Mouse (Mus musculus): ENCODE data around the gene Ubl7.
"Not testable (repeated sequence)": the region's sequence is repeated elsewhere in the genome, so short reads cannot be mapped to it uniquely, and the experiment has no call there.

Gene Ubl7

DNA sequence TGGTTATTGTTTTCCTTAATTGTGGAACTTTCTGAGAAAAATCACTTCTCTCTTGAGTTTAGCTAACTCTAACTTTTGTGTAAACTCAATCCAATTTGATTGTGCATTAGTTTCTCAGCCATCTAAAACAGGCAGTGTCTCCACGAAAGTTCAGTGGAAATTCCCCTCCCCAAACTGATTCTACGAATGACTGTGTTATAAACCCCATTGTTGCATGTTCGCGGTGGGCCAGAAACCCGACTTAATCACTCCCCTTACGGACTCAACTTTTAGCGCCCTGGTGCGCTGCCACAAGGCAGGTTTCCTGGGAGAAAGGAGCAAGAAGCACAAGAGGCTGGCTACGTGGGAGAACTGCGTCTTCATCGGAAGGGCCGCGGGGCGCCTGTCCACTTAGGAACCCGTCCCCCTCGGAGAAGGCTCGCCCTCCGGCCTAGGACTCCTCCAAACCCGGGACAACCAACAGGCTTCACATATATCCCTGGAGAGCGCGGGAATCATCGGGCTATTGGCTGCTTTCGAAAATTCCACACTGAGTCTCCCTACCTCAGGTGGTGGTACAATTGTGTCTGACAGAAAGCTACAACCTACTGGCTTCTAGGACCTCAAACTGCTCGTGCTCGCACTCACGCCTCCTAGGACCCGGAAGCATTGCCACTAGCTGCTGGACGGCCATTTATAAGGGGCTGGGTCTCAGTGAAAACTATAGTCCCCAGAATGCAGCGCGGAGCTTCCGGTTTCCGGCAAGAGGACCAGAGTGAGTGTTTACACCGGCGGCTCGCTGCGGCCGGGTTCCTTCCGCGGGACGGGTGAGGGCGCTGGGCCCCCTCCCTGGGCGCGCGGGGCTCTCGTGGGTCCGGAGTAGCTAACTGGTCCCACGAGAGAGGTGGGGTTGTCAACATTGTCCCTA, at the start of gene Ubl7:
Ubl7 (plus strand) TSS at position 726 of the 907 bp plus-strand sequence.
- DNase-seq (ENCODE audit: inconsistent ontology term) = peak; percentile 90

DNA sequence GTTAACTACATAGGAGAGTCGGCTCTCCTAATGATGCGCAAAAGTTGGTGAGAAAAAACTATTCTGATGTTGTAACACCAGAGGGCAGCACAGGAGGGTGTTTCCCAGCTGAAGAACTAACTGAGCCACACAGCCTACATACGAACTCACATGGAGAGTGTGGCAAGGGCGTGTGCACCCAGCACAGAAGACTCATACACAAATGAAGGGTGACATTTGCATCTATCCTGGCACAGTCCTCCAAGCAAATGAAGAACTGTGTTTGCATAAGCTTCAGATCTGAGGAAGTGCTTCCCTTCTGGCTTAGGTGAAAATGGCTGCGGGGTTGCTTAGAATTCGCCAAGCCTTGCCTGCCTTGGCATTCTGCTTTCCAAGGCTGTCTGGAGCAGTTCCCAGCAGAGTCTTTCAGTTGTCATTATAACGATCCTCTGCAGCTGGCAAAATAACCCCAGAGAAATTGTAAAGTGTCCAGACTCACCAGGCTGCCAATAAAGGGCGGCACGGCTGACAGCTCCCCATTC, 48.8 kb upstream of the Ubl7 start:
- peak; percentile 92 for DNase-seq (ENCODE audit: inconsistent ontology term)

DNA sequence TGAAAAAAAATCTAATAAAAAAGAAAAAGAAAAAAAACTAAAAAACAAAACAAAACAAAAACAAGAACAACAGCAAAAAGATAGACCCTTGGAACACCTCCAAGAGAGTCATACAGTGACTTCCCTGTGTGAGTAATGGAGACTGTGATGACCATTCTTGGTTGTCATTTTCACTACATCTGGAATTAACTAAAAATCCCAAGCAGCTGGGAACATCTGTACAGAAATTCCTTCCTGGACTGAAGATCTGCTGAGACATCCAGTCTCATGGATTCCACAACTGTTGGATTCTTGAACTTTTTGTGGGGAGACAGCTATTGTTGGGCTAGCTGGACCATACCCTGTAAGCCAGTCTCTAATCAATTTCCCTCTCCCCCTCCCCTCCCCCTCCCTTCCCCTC, 46.4 kb upstream of the Ubl7 start:
- DNase-seq (ENCODE audit: inconsistent ontology term) = no peak

DNA sequence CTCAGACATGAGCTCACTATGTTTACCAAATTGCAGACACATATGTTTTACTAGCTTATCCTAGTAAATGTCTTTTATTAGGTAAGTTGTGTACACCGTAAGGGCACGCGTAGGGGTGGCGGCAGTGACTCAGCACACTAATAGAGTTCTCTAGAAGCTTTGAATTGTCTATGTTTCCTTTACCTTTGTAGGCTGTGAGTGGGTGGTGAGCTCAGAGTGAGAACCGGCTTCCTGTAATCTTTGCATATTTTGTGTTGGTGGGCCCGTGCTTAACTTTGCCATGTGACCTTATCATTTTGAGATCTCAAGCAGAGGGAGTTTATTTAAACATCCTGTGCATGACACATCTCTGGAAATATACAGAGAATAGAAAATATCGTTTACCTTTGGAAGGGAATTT, 44.2 kb upstream of the Ubl7 start:
- DNase-seq (ENCODE audit: inconsistent ontology term) = no peak

DNA sequence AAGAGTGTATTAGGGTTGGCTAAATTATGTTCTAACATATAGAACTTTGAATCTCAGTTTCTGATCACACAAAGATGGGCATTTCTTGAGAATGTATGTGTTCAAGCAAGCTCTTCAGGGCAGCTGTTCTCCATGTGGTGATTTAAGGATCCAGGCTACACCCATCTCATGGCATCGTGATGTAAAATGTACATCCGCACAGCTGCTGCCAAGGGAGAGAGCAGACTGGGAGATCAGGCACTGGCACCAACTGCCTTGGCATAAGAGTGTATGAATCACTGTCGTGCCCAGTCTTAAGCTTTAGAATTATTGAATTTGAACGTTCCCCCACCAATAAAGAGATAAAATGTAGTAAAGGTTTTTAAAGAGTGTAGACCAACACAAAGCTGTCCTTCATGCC, 43.5 kb upstream of the Ubl7 start:
- no peak for DNase-seq (ENCODE audit: inconsistent ontology term)

DNA sequence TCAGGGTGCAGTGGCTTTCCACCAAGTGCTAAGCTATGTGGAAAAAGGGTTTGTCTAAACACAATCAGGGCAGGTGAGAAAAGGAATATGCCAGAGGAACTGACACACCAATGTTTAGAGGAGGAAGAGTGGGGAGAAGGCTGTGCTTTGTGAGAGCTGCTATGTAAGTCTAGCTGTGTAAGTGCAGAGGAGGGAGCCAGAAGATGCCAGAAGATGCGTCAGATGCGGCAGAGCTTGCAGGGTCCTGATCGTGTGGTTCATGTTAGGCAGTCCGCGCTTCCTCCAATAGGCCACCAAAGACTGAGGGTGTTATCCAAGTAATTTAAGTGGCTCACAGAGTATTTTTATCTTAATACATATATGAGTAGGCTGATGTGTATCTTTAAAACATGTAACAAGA, 42.9 kb upstream of the Ubl7 start:
- DNase-seq (ENCODE audit: inconsistent ontology term) = no peak

DNA sequence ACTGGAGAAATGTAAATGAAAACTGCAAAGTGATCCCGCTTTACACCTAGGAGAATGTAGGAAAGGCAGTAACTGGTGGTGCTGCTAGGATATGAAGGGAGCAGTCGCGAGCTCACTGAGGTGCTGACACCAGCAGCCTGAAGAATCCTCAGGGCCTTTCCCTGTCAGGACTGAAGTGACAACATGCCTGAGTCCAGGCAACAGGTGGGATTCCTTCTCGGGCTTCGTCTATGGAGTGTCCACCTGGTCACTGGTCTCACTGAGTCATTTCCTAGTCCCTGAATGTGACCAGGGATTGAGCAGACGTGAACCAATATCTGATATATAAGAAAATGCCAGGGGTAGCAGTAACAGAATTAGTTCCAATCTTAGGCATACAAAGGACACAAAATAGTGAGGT, 42.0 kb upstream of the Ubl7 start:
- DNase-seq (ENCODE audit: inconsistent ontology term) = no peak

DNA sequence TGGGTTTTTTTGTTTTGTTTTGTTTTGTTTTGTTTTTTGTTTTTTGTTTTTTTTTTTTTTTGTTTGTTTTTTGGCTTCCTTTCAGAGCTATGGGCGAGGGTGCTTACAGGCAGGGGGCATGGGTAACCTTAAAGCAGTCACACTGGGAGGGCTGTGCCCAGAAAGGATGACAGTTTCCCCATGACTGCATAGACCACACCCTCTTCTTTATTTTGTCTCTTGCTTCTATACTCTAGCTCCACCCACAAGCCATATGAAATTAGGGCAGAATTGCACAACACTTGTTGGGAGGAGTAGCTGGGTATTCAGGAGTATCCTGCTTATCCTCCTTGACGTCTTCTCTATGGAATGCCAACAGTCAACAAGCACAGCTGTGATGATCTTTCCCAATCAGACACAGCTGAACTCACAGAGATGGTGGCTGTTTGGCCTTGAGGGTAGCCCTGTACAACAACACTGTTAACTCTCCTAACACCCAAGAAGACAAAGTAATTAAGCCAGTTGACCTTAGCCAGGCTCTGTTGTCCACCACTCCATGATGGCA, 40.4 kb upstream of the Ubl7 start:
- peak; percentile 26 for DNase-seq (ENCODE audit: inconsistent ontology term)

DNA sequence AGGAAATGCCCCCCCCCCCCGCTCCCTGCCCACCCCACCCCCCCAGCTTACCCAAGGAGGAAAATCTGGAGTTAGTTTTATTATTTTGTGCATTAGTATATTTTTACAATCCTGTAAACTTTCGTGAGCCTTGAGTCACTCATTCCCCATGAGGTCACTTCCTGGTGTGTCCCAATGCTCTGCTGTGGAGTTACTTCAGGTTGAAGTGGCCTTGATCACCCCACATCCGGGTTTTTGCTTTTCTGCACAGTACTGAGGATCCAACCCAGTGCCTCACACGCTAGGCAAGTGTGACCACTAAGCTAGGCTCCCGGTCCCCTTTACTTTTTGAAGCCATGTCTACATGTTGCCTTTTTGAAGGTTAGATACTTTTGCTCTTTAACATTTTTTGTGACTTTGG, 36.6 kb upstream of the Ubl7 start:
- DNase-seq (ENCODE audit: inconsistent ontology term) = no peak

DNA sequence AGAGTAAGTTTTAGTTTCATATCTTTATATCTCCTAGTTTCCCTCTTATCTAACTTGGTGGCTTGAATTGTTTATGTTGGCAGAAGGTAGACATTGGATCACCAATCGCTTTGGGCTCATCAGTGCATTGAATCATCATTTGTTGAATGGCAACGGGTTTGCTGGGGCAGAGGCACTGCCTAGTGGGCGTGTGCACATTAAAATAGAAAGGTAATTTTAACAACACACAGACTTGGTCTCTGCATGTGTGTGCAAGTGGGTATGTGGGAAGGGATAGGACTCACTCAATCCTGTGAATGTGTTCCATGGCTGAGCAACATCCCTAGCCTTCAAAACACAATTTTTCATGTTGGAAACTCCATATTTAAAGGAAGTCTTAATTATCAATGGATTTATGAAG, 35.8 kb upstream of the Ubl7 start:
- DNase-seq (ENCODE audit: inconsistent ontology term) = no peak

DNA sequence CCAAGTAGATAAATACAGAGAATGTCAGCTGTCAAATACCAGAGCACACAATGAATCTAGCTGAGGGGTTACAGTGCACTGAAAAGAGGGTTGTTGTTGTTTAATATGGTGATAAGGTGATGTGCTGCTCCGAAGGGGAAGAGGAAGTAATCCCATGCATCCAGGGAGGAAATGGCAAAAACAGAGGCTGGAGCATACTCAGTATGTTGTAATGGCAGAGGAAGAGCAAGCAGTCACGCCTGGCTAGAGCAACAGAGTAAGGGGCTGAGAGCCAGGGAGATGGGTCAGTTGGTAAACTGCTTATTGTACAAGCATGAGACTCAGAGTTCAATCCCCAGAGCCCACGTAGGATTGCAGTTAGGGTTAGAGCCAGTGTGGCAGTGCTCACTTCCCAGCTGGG, 31.6 kb upstream of the Ubl7 start:
- DNase-seq (ENCODE audit: inconsistent ontology term) = no peak

DNA sequence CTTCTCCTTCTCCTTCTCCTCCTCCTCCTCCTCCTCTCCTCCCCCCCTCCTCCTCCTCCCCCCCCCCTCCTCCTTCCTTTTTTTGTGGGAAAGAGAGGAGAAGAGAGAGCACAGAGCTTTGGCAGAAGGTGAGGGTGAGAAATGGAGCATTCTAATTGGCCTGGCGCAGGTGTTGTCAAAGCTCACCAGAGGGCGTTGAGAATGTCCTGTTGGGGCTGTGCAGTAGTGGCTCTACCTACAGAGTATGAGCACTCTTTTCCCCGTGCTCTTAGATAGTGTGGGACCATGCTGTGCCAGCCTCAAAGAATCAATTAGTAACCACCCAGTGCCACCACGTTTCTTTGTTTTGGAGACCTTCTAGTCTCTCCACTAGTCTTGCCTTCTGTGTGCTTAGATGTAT, 30.5 kb upstream of the Ubl7 start:
- DNase-seq (ENCODE audit: inconsistent ontology term) = no peak

DNA sequence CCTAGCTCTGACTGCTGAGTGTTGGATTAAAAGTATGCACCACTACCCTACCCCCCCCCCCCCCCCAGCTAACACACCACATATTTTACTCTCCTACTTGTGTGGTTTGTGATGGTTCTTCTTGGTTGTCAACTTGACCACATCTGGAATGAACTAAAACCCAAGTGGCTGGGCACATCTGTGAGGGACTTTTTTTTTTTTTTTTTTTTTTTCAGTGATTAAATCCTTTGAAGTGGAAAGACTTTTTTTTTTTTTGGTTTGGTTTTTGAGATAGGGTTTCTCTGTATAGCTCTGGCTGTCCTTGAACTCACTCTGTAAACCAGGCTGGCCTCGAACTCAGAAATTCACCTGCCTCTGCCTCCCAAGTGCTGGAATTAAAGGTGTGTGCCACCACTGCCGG, 29.0 kb upstream of the Ubl7 start:
- DNase-seq (ENCODE audit: inconsistent ontology term) = not testable (repeated sequence)

DNA sequence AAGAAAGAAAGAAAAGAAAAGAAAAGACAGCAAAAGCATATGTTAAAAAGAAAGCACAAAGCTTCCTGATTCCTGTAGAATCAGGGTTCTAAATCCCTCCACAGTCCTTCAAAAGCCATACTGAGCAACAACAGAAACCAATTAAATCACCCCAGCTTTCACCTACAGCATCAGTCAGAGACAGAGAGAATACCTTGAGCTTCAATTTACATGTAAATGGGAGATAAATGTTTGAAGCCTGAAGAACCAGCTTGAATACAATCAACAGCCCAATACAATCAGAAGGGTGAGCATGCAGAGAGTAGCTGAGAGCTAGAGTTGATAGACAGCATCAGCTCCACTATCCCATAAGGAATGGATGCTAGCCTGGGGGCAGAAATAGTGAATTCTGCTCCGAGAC, 27.4 kb upstream of the Ubl7 start:
- DNase-seq (ENCODE audit: inconsistent ontology term) = no peak

DNA sequence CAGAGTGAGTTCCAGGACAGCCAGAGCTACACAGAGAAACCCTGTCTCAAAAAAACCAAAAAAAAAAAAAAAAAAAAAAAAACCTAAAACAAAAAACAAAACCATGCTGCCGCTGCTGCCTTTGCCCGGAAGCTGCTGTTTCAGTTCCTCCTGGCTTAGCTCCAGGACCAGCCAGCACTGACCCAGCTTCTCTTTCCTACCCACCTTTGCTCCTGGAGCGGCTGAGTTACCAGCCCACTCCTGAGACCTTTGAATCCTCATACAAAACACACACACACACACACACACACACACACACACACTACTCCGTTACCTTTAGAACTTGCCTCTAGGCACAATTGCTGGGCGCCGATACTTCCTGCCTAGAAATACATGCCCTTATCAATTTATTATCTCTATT, 22.7 kb upstream of the Ubl7 start:
- no peak for DNase-seq (ENCODE audit: inconsistent ontology term)

DNA sequence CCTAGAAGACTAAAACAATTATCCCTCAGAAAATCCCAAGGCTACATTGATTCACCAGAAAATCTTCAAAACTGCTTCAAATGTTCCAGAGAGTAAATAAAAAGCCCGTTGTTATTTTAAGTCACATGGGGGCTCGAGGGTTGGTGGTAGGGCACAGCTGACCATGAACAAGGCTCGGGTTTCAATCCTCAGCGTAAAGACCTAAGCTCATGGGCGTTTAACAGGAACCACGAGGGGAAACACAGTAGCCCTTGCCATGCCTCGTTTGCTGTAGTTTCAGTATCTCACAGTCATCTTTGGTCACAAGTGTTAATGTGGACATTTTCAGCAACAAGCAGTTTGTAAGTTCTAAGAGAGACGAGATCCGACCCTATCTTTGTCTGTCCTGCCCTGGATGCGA, 10.3 kb upstream of the Ubl7 start:
- no peak for DNase-seq (ENCODE audit: inconsistent ontology term)

DNA sequence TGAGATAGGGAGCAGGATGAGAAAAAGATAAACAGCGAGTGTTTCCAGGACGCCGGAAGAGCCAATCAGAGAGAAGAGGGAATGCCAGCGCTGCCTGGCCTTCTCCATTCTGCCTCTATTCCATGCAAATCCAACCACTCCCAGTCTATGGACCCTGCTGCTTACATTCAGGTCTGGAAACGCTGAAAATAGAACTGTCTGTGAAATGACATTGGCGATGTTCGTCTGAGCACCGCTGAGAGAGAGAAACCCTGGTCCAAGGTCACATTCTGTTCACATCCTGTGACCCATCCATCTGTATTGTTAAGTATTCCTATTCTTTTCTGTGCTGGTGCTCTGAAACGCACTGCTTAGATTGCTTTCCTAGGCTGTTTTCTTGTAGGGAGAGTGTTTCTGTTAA, 9.6 kb upstream of the Ubl7 start:
- DNase-seq (ENCODE audit: inconsistent ontology term) = peak; percentile 17

DNA sequence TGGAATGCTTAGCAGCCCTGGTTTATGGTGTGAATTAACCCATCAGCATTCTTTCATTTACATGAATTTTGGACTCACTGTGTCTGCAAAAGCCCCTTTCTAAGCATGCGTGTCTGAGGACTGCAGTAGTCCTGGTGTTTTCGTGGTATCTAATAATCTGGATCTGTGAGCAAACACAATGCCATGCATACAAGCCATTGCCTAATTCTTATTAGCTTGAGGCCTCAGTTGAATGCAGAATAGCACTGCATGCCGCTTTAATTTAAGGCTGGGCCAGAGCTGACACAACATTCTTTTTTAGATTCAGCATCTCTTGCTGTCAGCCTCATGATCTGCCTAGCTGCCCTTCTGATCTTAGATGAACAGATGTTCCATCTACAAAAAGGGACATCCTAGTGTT, 9.2 kb upstream of the Ubl7 start:
- peak; percentile 73 for DNase-seq (ENCODE audit: inconsistent ontology term)

DNA sequence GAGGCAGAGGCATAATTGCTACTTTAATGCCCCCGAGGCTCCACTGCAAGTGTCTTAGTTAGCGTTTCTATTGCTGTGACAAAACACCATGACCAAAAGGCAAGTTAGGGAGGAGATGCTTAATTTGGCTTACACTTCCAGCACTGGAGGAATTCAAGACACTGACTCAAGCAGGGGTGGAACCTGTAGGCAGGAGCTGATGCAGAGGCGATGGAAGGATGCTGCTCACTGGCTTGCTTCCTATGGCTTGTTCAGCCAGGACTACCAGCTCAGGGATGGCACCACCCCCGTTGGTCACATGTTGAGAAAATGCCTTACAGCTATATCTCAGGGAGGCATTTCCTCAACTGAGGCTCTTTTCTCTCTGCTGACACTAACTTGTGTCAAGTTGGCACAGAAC, 8.6 kb upstream of the Ubl7 start:
- peak; percentile 4 for DNase-seq (ENCODE audit: inconsistent ontology term)

DNA sequence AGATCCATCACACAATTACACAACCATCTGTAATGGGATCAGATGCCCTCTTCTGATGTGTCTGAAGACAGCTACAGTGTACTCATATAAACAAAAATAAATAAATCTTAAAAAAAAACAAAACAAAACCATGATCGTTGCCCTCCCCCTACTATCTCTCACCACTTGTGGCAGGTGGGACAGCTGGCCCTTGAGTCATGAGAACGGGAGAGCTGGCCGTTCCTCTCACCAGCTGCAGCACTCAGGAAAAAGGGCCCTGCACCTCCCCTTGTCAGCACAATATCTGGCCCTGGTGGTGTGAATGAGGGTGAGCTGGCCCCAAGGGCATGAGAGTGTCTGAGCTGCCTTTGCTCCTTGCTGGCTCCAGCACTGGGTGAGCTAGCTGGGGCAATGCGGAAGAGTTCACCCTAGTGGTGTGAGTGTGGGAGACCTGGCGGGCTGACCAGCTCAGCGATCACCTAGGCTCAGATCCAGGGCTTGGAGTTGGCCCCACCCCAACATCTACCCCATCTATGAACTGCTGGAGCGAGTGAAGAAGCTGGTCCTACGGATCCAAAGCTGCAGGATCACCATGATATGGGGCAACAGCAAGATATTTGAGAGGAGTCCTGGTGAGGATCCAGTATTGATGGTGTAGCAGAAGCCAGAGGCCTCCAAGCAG, 7.1 kb upstream of the Ubl7 start:
- no peak for DNase-seq (ENCODE audit: inconsistent ontology term)

DNA sequence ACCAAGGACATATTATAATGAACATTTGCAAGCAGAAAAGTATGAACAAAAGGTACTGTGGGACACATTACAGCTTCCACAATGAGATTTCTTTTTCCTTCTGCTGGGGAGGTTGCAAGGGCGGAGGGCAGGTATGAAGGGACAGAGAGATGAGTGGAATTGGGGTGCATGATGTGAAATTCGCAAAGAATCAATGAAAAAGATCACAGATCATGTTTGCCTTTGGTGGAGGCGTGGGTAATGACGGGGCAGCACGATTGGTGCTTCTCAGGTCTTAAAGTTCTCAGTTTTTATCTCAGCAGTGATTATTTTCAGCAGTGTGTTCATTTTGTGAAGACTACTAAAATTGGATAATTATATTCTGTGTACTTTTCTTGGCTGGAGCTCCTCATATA, 6.5 kb upstream of the Ubl7 start:
- no peak for DNase-seq (ENCODE audit: inconsistent ontology term)

DNA sequence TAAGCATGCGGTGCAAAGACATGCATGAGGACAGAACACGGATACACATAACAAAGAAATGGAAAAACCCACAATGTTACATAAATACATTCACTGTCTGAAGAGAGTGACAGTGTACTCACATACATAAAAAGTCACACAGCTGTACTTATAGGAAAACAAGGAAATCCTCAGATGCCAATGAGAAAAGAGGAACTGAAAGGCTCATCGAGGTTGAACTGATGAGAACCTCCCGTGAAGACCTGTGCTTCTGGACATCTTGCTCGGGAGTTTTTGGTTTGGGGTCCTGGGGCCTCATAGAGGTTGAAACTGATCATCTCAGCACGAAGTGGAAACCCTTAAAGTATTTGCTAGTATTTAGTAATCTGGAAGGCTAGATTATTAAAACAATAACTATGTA, 3.6 kb upstream of the Ubl7 start:
- no peak for DNase-seq (ENCODE audit: inconsistent ontology term)

DNA sequence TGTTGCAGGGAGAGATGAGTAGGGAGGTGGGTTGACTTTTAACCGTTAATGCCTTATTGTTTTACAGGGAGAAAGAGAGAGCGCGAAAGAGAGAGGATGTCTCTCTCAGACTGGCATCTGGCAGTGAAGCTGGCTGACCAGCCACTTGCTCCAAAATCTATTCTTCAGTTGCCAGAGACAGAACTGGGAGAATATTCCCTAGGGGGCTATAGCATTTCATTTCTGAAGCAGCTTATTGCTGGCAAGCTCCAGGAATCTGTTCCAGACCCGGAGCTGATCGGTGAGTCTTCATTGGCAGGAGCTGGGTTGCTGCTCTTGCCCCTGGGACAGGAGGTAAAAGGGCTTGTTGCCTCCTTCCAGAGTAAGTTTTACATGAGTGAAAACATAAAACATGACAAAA, 1.8 kb downstream of the Ubl7 start:
- no peak for DNase-seq (ENCODE audit: inconsistent ontology term)
